Mouse (Mus musculus): Measurements from ENCODE around the gene Ss18l1.

DNA sequence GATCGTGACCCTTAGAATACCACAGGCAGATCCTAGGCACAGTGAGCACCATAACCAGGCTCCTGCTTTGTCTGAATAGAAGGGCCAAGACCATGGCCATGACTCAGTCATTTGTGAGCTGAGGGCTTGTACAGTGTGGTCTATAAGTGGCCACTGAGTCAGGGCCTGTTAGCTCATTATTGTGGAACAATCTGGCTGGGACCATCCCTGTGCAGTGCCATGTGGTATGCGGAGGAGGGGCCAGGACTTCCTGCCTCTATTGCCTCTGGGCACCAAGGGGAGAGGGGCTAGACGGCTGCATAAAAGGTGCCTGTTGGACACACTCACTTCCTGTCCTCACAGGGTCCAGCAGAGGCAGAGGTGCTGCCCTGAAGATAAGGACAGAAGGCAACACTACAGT lies 8.4 kb upstream of the Ss18l1 start:
- TF ChIP-seq POLR2AphosphoS2 (IDR thresholded peaks at IDR 0.05; ENCODE audit: low read depth, low read length) (no peak), MAZ (IDR thresholded peaks at IDR 0.05; ENCODE audit: low read depth, low read length) (no peak)
